Mouse (Mus musculus) heart, embryonic 14.5 days (tissue): ENCODE data around the gene Atp6v0e. TPM values are rescaled to one million over a fixed set of nuclear protein-coding genes. Genes with fewer than 3 reads are reported as not detected.

ENCODE experiments used
- ATAC-seq: fragments of 200-750 bp; cut with Nextera tagmentation; 2 replicates; pipeline ENCODE4 v1.8.0; 2017; ENCODE audit warnings: low read depth, moderate TSS enrichment; ENCODE audit not compliant: insufficient number of reproducible peaks, insufficient read depth, low FRiP score
- H3K27ac ChIP-seq, 2 experiments: fragments of 200-500 bp in 1 of 2; fragments of 300-500 bp in 1 of 2; sonication (generic) in 1 of 2; replicated peaks in 1 of 2; 2 replicates each; pipeline ENCODE4 v1.5.1; 2012 to 2014; ENCODE audit warnings: low read depth in 2 of 2, low read length in 2 of 2, control low read depth in 1 of 2, mild to moderate bottlenecking in 1 of 2, mixed read lengths in 1 of 2; ENCODE audit not compliant: control insufficient read depth in 1 of 2, insufficient read depth in 1 of 2
- H3K27me3 ChIP-seq: fragments of 300-500 bp; sonication (generic); 2 replicates; pipeline ENCODE4 v1.6.1; 2014; ENCODE audit warnings: mild to moderate bottlenecking, low read length, control low read depth; ENCODE audit not compliant: control insufficient read depth, insufficient read depth
- H3K36me3 ChIP-seq: fragments of 300-500 bp; sonication (generic); 2 replicates; pipeline ENCODE4 v1.6.1; 2014; ENCODE audit warnings: mild to moderate bottlenecking, control low read depth, low read length, mixed read lengths; ENCODE audit not compliant: control insufficient read depth, insufficient read depth
- H3K4me1 ChIP-seq, 2 experiments: fragments of 200-500 bp in 1 of 2; fragments of 300-500 bp in 1 of 2; sonication (generic) in 1 of 2; 2 replicates each; pipeline ENCODE4 v1.6.1; 2012 to 2014; ENCODE audit warnings: low read length in 2 of 2, control low read depth in 1 of 2, mixed read lengths in 1 of 2; ENCODE audit not compliant: control insufficient read depth in 2 of 2, insufficient read depth in 2 of 2
- H3K4me2 ChIP-seq: fragments of 300-500 bp; sonication (generic); 2 replicates; pipeline ENCODE4 v1.6.1; 2014; ENCODE audit warnings: mild to moderate bottlenecking, low read length
- H3K4me3 ChIP-seq, 2 experiments: fragments of 200-500 bp in 1 of 2; fragments of 300-500 bp in 1 of 2; sonication (generic) in 1 of 2; 2 replicates each; pipeline ENCODE4 v1.5.1; 2012 to 2014; ENCODE audit warnings: low read length in 2 of 2, mild to moderate bottlenecking in 2 of 2, control low read depth in 1 of 2, low read depth in 1 of 2, moderate library complexity in 1 of 2; ENCODE audit not compliant: control insufficient read depth in 1 of 2, insufficient read depth in 1 of 2
- H3K9ac ChIP-seq: fragments of 300-500 bp; sonication (generic); 2 replicates; pipeline ENCODE4 v1.6.1; 2014; ENCODE audit warnings: mild to moderate bottlenecking, low read length
- H3K9me3 ChIP-seq: fragments of 300-500 bp; sonication (generic); 2 replicates; pipeline ENCODE4 v1.6.1; 2016; ENCODE audit warnings: low read length, control low read depth; ENCODE audit not compliant: control insufficient read depth
- WGBS: fragments of 180-500 bp; shearing (Covaris S2); extraction: QIAGEN DNeasy Blood & Tissue Kit; methylation state at CpG from one replicate; pipeline ENCODE4 v1.1.7; 2014; 5-methylcytosine and 5-hydroxymethylcytosine counted together
- polyA plus RNA-seq: library from polyadenylated mRNA; unstranded; fragments of >200 nt; fragmentation: Nextera tagmentation; extraction: Ambion mirVana; gene quantifications from 2 replicates; pipeline ENCODE4 v1.2.1, GENCODE M21; 2014

Atp6v0e gene
- polyA plus RNA-seq, 1 experiment from 2014 or later: 227 TPM

GRCm38 (mm10) chr17:26631811-26632327, 31.2 kb upstream of the Atp6v0e start:
- H3K27me3 ChIP-seq: no peaks in the 10 kb centered on the region
- H3K27ac ChIP-seq: no peak overlapping the region
- H3K9ac ChIP-seq: no peak overlapping the region
- no peaks in the 10 kb centered on the region for H3K9me3 ChIP-seq
- H3K4me3 ChIP-seq: no peak overlapping the region
- H3K4me2 ChIP-seq: no peak overlapping the region
- H3K4me1 ChIP-seq: no peaks in the 10 kb centered on the region
- H3K36me3 ChIP-seq: peaks cover 92% of the 10 kb centered on the region
- WGBS: 76% methylated on average over 8 of the region's 8 CpGs
- ATAC-seq: no peak

GRCm38 (mm10) chr17:26633186-26633585, 29.8 kb upstream of the Atp6v0e start:
- H3K4me2 ChIP-seq: no peak overlapping the region
- H3K27me3 ChIP-seq: no peaks in the 10 kb centered on the region
- no peak overlapping the region for H3K4me3 ChIP-seq
- WGBS: 88% methylated on average over 9 of the region's 9 CpGs
- H3K9me3 ChIP-seq: no peaks in the 10 kb centered on the region
- H3K4me1 ChIP-seq: no peaks in the 10 kb centered on the region
- peaks cover 81% of the 10 kb centered on the region for H3K36me3 ChIP-seq
- H3K27ac ChIP-seq: no peak overlapping the region
- H3K9ac ChIP-seq: no peak overlapping the region
- no peak for ATAC-seq

GRCm38 (mm10) chr17:26633926-26634325, 29.1 kb upstream of the Atp6v0e start:
- ATAC-seq: no peak
- Histone ChIP-seq H3K4me1 (no peaks in the 10 kb centered on the region; a peak in 1 of 4 replicates), H3K36me3 (peaks cover 75% of the 10 kb centered on the region), H3K27me3 (no peaks in the 10 kb centered on the region), H3K27ac (no peak overlapping the region), H3K9me3 (no peaks in the 10 kb centered on the region), H3K4me3 (no peak overlapping the region), H3K4me2 (no peak overlapping the region), H3K9ac (no peak overlapping the region)
- 79% methylated on average over 9 of the region's 9 CpGs for WGBS

GRCm38 (mm10) chr17:26634539-26634938, 28.5 kb upstream of the Atp6v0e start:
- Histone ChIP-seq H3K27ac (no peak overlapping the region), H3K9me3 (no peaks in the 10 kb centered on the region), H3K4me2 (no peak overlapping the region), H3K27me3 (no peaks in the 10 kb centered on the region), H3K9ac (no peak overlapping the region), H3K4me3 (no peak overlapping the region), H3K4me1 (no peaks in the 10 kb centered on the region; a peak in 1 of 4 replicates), H3K36me3 (peaks cover 75% of the 10 kb centered on the region)
- ATAC-seq: no peak
- 89% methylated on average over 7 of the region's 7 CpGs for WGBS

GRCm38 (mm10) chr17:26635951-26636350, 27.1 kb upstream of the Atp6v0e start:
- no peaks in the 10 kb centered on the region; a peak in 1 of 4 replicates for H3K4me1 ChIP-seq
- WGBS: 86% methylated on average over 7 of the region's 7 CpGs
- no peak for ATAC-seq
- H3K27ac ChIP-seq: no peak overlapping the region
- no peak overlapping the region for H3K4me2 ChIP-seq
- peaks cover 75% of the 10 kb centered on the region for H3K36me3 ChIP-seq
- no peaks in the 10 kb centered on the region for H3K9me3 ChIP-seq
- no peaks in the 10 kb centered on the region for H3K27me3 ChIP-seq
- H3K4me3 ChIP-seq: no peak overlapping the region
- H3K9ac ChIP-seq: no peak overlapping the region

GRCm38 (mm10) chr17:26637851-26638250, 25.2 kb upstream of the Atp6v0e start:
- Histone ChIP-seq H3K9me3 (no peaks in the 10 kb centered on the region), H3K4me3 (no peak overlapping the region), H3K9ac (no peak overlapping the region), H3K4me1 (no peaks in the 10 kb centered on the region; a peak in 1 of 4 replicates), H3K4me2 (no peak overlapping the region), H3K36me3 (peaks cover 76% of the 10 kb centered on the region), H3K27me3 (no peaks in the 10 kb centered on the region), H3K27ac (no peak overlapping the region)
- 47% methylated on average over 4 of the region's 4 CpGs for WGBS
- ATAC-seq: no peak

- H3K4me3 ChIP-seq: no peak overlapping the region
- H3K4me2 ChIP-seq: no peak overlapping the region
- H3K4me1 ChIP-seq: no peaks in the 10 kb centered on the region; a peak in 1 of 4 replicates
- H3K9me3 ChIP-seq: no peaks in the 10 kb centered on the region
- peaks cover 82% of the 10 kb centered on the region for H3K36me3 ChIP-seq
- H3K27ac ChIP-seq: no peak overlapping the region
- H3K9ac ChIP-seq: no peak overlapping the region
- WGBS: 15% methylated on average over 7 of the region's 7 CpGs
- peak; percentile 46; the same call in 1 of the 2 replicates for ATAC-seq
- H3K27me3 ChIP-seq: no peaks in the 10 kb centered on the region
Observed at GRCm38 (mm10) chr17:26638655-26639054, 24.4 kb upstream of the Atp6v0e start.

GRCm38 (mm10) chr17:26639791-26640190, 23.2 kb upstream of the Atp6v0e start:
- Histone ChIP-seq H3K9me3 (no peaks in the 10 kb centered on the region), H3K4me2 (no peak overlapping the region), H3K27ac (no peak overlapping the region), H3K36me3 (peaks cover 82% of the 10 kb centered on the region), H3K4me1 (peaks cover 4 to 8% of the 10 kb centered on the region in 2 experiments), H3K4me3 (no peak overlapping the region), H3K9ac (no peak overlapping the region), H3K27me3 (no peaks in the 10 kb centered on the region)
- WGBS: 100% methylated on average over 2 of the region's 2 CpGs
- no peak for ATAC-seq
